Mouse (Mus musculus) left cerebral cortex, postnatal 25 days (tissue): ENCODE measurements around the gene Cop1. TPM values are rescaled to one million over a fixed set of nuclear protein-coding genes. Genes with fewer than 3 reads are reported as not detected.

Source experiments
- DNase-seq, 2 experiments: peaks; one replicate each; pipeline ENCODE4 v3.0.0; 2022; ENCODE audit warnings: low spot score in 2 of 2, mixed read lengths in 1 of 2
- intact Hi-C: fragments of 180-260 bp; cut with DNase I; formaldehyde crosslinking; loops from one replicate; pipeline ENCODE4 v1.15.1; 2025
- microRNA-seq, 2 experiments: library from miRNA; unstranded; fragments of <30 nt; microRNA quantifications; one replicate each; pipeline ENCODE4 v1.2.0; 2022
- total RNA-seq, 2 experiments: library from RNA; stranded (reverse); gene quantifications; 2 replicates each; pipeline ENCODE4 v1.2.3; 2021

The Cop1 gene
- total RNA-seq, 2 experiments from 2014 or later = 173 to 186 TPM

DNA sequence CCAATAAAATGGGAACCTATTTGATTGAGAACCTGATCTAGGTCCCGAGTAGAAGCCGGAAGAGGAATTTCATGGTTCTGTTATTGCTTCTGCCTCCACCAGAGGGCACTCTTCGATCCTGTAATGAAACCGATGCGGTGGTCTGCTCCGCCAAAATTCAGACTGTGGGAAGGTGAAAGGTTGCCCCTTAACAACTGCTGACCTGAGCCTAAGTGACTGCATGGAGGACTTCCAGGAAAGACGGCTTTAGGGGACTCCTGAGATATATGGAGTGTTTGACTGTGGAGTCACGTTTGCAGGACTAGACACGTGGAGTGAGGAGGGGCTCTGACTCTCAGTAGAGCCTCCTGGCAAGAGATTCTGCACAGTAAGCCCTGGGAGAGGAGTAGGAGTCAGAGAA is 164.4 kb downstream of the Cop1 start:
- peak; percentile 47 to 60 for DNase-seq
- intact Hi-C loops = loop anchor here (1.0 to 5.0 kb wide), 6 partner anchors 120 to 686 kb away; partner anchors contain the start of gene Tnr

Small RNAs within 50 kb of the gene (microRNA-seq; reads per million reads assigned to microRNA genes)
- gene Mir1843b = 585 to 706 reads per million in 2 experiments
